Mouse (Mus musculus) layer of hippocampus, adult 9-10 months (tissue): Measurements from ENCODE around the gene Kcnh7.

Source experiments
- DNase-seq: peaks from one replicate; pipeline ENCODE4 v3.0.0; 2022; ENCODE audit warnings: low spot score

The Kcnh7 gene

DNA sequence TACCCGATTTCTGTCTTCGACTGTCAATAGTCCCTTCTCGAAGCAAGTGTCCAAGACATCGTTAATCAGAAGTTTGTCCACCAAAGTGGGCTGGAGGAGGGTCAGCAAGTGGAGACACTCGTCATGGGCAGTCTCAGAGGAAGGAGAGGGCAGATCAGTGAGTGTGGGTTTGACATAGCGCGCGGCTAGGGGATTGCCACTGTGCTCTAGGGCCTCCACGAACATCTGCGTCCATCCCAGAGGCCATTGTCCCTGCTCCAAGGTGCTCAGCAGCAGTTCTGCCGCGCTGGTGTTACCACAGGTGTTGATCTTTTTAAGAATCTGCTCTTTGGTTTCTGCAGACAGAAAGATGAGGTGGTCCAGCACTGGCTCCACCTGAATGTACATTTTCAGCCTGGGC lies 538.6 kb downstream of the Kcnh7 start:
- DNase-seq, result no peak

DNA sequence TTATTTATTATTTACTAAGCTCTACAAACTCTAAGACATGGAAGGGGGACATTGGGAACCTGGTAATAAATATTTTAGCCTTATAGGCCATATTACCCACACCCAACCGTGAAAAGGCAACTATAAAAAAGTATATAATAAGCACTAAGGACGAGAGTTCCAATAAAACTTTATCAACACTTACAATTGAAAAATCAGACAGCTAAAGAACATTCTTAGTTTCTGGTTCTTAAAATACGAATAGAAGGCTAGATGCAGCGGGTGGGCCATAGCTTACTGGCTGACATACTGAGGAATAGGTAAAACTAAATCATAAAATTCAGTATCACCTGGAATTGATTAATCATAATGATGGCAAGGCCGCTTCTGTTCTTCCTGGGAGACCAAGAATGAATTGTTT lies 539.2 kb downstream of the Kcnh7 start:
- no peak for DNase-seq
